Mouse (Mus musculus): ENCODE measurements around the gene Abca1. TPM values are rescaled to one million over a fixed set of nuclear protein-coding genes. Genes with fewer than 3 reads are reported as not detected.

Abca1 gene
- 6.8 and 7.7 TPM in 2 replicates for polyA plus RNA-seq (2014; fragmentation: Nextera tagmentation; extraction: Ambion mirVana)

DNA sequence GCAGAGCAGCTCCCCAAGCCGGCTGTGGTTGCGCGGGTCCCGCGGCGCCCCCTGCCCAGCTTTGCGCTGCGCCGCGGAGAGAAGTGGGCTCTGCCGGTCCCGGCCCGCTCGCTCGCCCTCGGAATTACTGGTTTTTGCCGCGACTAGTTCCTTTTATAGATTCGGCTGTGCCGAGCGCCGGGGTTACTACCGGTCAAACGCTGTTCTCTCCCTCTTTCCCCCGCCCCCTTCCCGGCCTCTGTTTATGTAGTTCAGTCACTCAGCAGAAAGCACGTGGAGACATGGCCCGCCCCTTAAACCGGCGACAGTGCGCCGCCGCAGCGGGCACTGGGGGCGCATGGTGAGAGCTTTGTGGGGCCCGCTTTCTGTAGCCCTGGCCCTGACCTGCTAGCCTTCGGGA is at the start of gene Abca1:
Gene Abca1, minus strand, starts transcription at position 129 of the 400 bp plus-strand sequence.
- Histone ChIP-seq H3K27ac (ENCODE audit: low read length) (peak within 1 kb of the TSS; percentile 67; the same call in 1 of the 2 replicates), H3K9me3 (ENCODE audit: control insufficient read depth, low read depth, low read length) (no peaks in the 10 kb centered on the region), H3K4me3 (ENCODE audit: low read depth, low read length) (peak within 1 kb of the TSS; percentile 64), H3K4me2 (replicated peaks; ENCODE audit: low read depth, low read length) (peak within 1 kb of the TSS; percentile 94), H3K4me1 (ENCODE audit: control insufficient read depth, insufficient read depth, low read length) (no peaks in the 10 kb centered on the region), H3K9ac (replicated peaks; ENCODE audit: low read depth, low read length) (peak within 1 kb of the TSS; percentile 48), H3K36me3 (ENCODE audit: control insufficient read depth, insufficient read depth, low read length) (no peaks in the 10 kb centered on the region), H3K27me3 (ENCODE audit: control insufficient read depth, insufficient read depth, low read length) (no peaks in the 10 kb centered on the region)
- under 1% methylated on average over 37 of the region's 37 CpGs for whole genome bisulfite sequencing
- peak; percentile 91 for ATAC-seq (ENCODE audit: insufficient number of reproducible peaks, insufficient read depth, low FRiP score, low read depth)

DNA sequence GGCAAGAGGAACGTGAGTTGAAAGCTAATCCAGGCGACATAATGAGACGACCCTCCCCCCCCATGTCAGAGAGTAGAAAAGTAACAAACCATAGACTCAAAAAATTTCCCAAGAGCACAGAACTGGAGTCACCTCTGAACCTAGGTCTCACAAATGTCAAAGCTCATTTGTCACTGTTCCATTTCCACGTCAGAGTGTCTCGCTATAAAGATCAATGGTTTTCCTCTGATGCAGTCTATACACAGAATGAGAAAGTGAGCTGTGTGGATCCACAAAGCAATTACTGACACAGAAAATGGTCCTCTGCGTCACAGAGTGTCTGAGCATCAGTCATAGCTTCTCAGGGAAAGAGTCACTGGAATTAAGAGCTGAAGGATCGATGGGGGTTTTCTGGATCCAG is 44.8 kb upstream of the Abca1 start:
- no peaks in the 10 kb centered on the region for H3K27me3 ChIP-seq (ENCODE audit: control insufficient read depth, insufficient read depth, low read length)
- no peaks in the 10 kb centered on the region for H3K36me3 ChIP-seq (ENCODE audit: control insufficient read depth, insufficient read depth, low read length)
- H3K4me3 ChIP-seq (ENCODE audit: low read depth, low read length) = no peak overlapping the region
- no peak overlapping the region for H3K27ac ChIP-seq (ENCODE audit: low read length)
- no peak overlapping the region for H3K9ac ChIP-seq (replicated peaks; ENCODE audit: low read depth, low read length)
- no peak for ATAC-seq (ENCODE audit: insufficient number of reproducible peaks, insufficient read depth, low FRiP score, low read depth)
- H3K9me3 ChIP-seq (ENCODE audit: control insufficient read depth, low read depth, low read length) = no peaks in the 10 kb centered on the region
- H3K4me1 ChIP-seq (ENCODE audit: control insufficient read depth, insufficient read depth, low read length) = no peaks in the 10 kb centered on the region
- no peak overlapping the region for H3K4me2 ChIP-seq (replicated peaks; ENCODE audit: low read depth, low read length)
- 37% methylated on average over 7 of the region's 7 CpGs for WGBS

DNA sequence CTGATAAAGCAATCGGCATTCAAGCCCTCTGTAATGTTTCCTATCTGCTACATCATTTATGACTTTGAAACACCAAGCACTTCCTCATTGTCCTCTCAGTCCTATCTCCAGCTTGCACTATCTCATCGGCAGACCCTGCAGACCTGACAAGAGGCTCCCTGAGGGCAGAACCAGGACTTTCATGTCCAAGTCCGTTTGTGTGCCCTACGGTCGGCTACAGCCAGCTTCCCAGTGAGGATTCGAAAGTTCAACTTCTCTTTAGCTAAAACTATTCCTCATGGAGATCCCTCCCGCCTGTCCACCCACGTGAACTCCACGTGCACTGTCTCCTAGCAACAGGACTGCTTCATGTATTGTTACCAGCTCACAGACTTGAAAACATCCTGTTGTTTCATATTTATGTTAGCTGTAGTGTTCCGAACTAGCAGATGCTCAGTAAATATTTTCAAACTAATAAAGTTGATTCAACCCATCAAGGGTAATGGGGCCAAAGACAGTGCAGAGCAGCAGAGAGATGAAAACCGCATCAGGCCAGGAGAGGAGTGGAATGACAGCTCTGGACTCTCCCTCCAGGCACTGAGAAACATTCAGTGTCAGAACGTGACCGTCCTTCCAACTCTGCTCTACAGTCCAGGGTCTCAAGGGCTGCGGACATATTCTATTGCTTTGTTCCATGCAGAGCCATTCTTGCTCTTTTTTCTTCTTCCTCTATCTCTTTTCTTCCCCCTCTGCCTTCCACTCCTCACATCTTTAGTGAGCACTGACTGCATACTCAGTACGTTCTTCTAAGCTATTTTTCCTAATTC is 44.1 kb upstream of the Abca1 start:
- Histone ChIP-seq H3K27me3 (ENCODE audit: control insufficient read depth, insufficient read depth, low read length) (no peaks in the 10 kb centered on the region), H3K36me3 (ENCODE audit: control insufficient read depth, insufficient read depth, low read length) (no peaks in the 10 kb centered on the region), H3K9me3 (ENCODE audit: control insufficient read depth, low read depth, low read length) (no peaks in the 10 kb centered on the region), H3K9ac (replicated peaks; ENCODE audit: low read depth, low read length) (no peak overlapping the region), H3K4me1 (ENCODE audit: control insufficient read depth, insufficient read depth, low read length) (no peaks in the 10 kb centered on the region), H3K4me2 (replicated peaks; ENCODE audit: low read depth, low read length) (no peak overlapping the region), H3K27ac (ENCODE audit: low read length) (no peak overlapping the region), H3K4me3 (ENCODE audit: low read depth, low read length) (no peak overlapping the region)
- no peak for ATAC-seq (ENCODE audit: insufficient number of reproducible peaks, insufficient read depth, low FRiP score, low read depth)
- 67% methylated on average over 15 of the region's 15 CpGs for WGBS

DNA sequence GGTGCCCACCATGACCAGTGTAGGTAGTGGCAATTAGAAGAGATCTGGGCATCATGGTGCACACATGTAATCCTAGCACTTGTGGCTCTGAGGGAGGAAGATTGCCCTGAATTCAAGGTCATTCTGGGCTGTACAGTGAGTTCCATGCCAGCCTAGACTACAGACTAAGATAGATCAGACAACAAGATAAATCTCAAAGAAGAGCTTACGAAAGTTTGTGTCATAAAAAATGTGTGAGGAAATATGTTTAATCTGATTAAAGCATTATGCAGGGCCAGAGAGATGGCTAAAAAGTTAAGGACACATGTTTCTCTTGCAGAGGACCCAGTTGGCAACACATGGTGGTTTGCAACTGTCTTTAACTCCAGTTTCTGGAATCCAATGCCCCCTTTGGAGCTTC is 40.6 kb upstream of the Abca1 start:
- no peak overlapping the region for H3K4me2 ChIP-seq (replicated peaks; ENCODE audit: low read depth, low read length)
- H3K36me3 ChIP-seq (ENCODE audit: control insufficient read depth, insufficient read depth, low read length) = no peaks in the 10 kb centered on the region
- H3K27me3 ChIP-seq (ENCODE audit: control insufficient read depth, insufficient read depth, low read length) = no peaks in the 10 kb centered on the region
- no peaks in the 10 kb centered on the region for H3K4me1 ChIP-seq (ENCODE audit: control insufficient read depth, insufficient read depth, low read length)
- ATAC-seq (ENCODE audit: insufficient number of reproducible peaks, insufficient read depth, low FRiP score, low read depth) = no peak
- WGBS = 95% methylated on average over 1 of the region's 1 CpGs
- H3K4me3 ChIP-seq (ENCODE audit: low read depth, low read length) = no peak overlapping the region
- no peak overlapping the region for H3K9ac ChIP-seq (replicated peaks; ENCODE audit: low read depth, low read length)
- no peaks in the 10 kb centered on the region for H3K9me3 ChIP-seq (ENCODE audit: control insufficient read depth, low read depth, low read length)
- H3K27ac ChIP-seq (ENCODE audit: low read length) = no peak overlapping the region

DNA sequence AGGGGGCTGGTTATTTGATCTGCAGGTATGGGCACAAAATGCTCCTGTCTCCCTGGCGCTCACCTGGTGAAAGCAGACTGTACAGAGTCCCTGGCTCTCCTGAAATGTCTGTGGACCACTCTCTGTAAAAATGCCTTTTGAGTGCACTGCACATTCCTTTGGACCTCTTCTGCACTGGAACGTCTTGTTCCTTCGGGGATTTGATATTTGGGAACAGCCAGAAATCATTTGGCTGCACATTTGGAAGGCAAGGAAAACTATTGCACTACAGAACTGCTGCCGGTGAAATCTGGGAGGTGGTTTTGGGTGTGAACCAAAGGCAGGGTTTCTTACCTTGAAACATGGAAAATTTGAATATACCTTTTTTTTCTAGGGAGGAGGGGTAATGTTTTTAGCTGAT is 38.1 kb upstream of the Abca1 start:
- ATAC-seq (ENCODE audit: insufficient number of reproducible peaks, insufficient read depth, low FRiP score, low read depth) = no peak
- H3K27me3 ChIP-seq (ENCODE audit: control insufficient read depth, insufficient read depth, low read length) = no peaks in the 10 kb centered on the region
- H3K36me3 ChIP-seq (ENCODE audit: control insufficient read depth, insufficient read depth, low read length) = no peaks in the 10 kb centered on the region
- no peak overlapping the region for H3K9ac ChIP-seq (replicated peaks; ENCODE audit: low read depth, low read length)
- 85% methylated on average over 4 of the region's 4 CpGs for WGBS
- H3K4me3 ChIP-seq (ENCODE audit: low read depth, low read length) = no peak overlapping the region
- H3K27ac ChIP-seq (ENCODE audit: low read length) = no peak overlapping the region
- no peak overlapping the region for H3K4me2 ChIP-seq (replicated peaks; ENCODE audit: low read depth, low read length)
- no peaks in the 10 kb centered on the region for H3K9me3 ChIP-seq (ENCODE audit: control insufficient read depth, low read depth, low read length)
- no peaks in the 10 kb centered on the region for H3K4me1 ChIP-seq (ENCODE audit: control insufficient read depth, insufficient read depth, low read length)

DNA sequence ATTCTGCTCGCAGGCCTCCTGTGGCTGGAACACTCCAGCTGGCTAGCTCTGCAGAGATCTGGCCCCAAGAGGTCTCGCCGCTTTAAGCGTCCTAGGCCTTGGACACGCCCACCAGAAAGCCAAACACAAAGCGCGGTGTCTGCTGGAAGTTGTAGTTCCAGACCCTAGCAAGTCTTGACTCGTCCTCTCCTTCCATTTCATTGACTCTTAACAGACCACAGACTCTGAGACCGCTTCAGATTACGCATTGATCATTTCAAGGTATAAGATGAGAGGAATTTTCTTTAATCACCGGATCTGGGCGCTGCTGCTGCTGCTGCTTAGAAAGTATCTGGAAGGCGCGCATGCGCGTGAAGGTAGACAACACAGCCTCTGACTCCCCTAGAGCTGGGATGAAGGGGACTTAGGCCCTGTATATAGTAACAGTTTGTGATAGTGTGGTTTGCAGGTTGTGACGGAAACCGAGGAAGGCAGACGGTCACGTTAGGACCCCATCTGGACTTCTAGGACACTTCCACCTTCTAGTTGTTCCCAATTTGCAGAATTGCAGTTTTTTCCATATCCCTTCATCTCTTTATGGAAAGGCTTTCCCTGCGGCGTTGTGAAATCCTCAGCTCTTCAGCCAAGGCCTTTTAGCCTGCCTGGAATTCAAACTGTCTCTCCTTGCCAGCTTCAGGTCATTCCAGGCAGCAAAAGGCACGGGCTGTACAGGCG is 36.5 kb upstream of the Abca1 start:
- Histone ChIP-seq H3K4me2 (replicated peaks; ENCODE audit: low read depth, low read length) (peak overlapping the region; percentile 32), H3K9me3 (ENCODE audit: control insufficient read depth, low read depth, low read length) (no peaks in the 10 kb centered on the region), H3K4me3 (ENCODE audit: low read depth, low read length) (peak overlapping the region; percentile 31), H3K36me3 (ENCODE audit: control insufficient read depth, insufficient read depth, low read length) (no peaks in the 10 kb centered on the region), H3K27ac (ENCODE audit: low read length) (0 out of 2 replicates have a peak overlapping the region, but pooled peaks have one; percentile 7), H3K27me3 (ENCODE audit: control insufficient read depth, insufficient read depth, low read length) (no peaks in the 10 kb centered on the region), H3K4me1 (ENCODE audit: control insufficient read depth, insufficient read depth, low read length) (no peaks in the 10 kb centered on the region), H3K9ac (replicated peaks; ENCODE audit: low read depth, low read length) (no peak overlapping the region)
- 16% methylated on average over 24 of the region's 24 CpGs for WGBS
- peak; percentile 96; the same call in 1 of the 2 replicates for ATAC-seq (ENCODE audit: insufficient number of reproducible peaks, insufficient read depth, low FRiP score, low read depth)

DNA sequence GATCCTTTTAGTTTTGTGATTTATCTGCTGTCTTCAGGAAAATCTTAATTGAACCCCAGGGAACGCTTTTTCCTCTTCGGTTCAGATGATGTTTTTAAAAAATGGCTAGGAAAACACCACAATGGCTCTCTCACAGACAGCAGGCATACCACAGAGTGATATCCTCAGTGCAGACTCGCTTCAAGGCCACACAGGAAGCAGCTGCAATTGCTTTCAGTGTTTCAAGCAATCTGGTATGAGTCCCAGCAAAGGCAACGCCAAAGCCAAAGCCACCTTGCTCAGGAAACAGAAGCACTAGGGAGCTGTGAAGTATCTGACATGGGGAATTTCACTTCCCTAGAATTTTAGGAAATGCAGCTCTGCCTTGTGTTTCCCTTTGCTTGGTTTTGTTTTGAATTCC is 27.4 kb upstream of the Abca1 start:
- Histone ChIP-seq H3K36me3 (ENCODE audit: control insufficient read depth, insufficient read depth, low read length) (no peaks in the 10 kb centered on the region), H3K27ac (ENCODE audit: low read length) (no peak overlapping the region), H3K4me3 (ENCODE audit: low read depth, low read length) (no peak overlapping the region), H3K4me2 (replicated peaks; ENCODE audit: low read depth, low read length) (no peak overlapping the region), H3K27me3 (ENCODE audit: control insufficient read depth, insufficient read depth, low read length) (no peaks in the 10 kb centered on the region), H3K9ac (replicated peaks; ENCODE audit: low read depth, low read length) (no peak overlapping the region), H3K9me3 (ENCODE audit: control insufficient read depth, low read depth, low read length) (no peaks in the 10 kb centered on the region), H3K4me1 (ENCODE audit: control insufficient read depth, insufficient read depth, low read length) (no peaks in the 10 kb centered on the region)
- 23% methylated on average over 4 of the region's 4 CpGs for WGBS
- ATAC-seq (ENCODE audit: insufficient number of reproducible peaks, insufficient read depth, low FRiP score, low read depth) = no peak

DNA sequence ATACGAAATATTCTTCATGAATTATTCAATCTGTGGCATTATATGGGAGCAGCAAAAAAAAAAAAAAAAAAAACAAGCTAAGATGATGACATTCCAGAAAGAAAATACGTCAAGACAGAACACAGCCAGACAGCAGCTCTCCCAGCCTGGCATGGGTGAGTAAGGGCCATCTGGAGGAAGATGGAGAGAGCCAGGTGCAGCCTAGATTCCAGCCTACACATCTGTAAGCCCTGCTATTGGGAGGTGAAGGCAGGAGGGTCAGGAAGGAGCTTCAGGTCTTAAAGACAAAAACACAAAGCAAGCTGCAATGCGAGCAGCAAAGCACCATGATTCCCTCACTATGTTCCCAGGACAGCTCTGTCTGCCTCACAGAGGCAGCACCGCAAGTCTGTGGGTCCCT is 26.9 kb upstream of the Abca1 start:
- Histone ChIP-seq H3K9me3 (ENCODE audit: control insufficient read depth, low read depth, low read length) (no peaks in the 10 kb centered on the region), H3K27ac (ENCODE audit: low read length) (no peak overlapping the region), H3K36me3 (ENCODE audit: control insufficient read depth, insufficient read depth, low read length) (no peaks in the 10 kb centered on the region), H3K27me3 (ENCODE audit: control insufficient read depth, insufficient read depth, low read length) (no peaks in the 10 kb centered on the region), H3K4me1 (ENCODE audit: control insufficient read depth, insufficient read depth, low read length) (no peaks in the 10 kb centered on the region), H3K4me3 (ENCODE audit: low read depth, low read length) (no peak overlapping the region), H3K9ac (replicated peaks; ENCODE audit: low read depth, low read length) (no peak overlapping the region), H3K4me2 (replicated peaks; ENCODE audit: low read depth, low read length) (no peak overlapping the region)
- no peak for ATAC-seq (ENCODE audit: insufficient number of reproducible peaks, insufficient read depth, low FRiP score, low read depth)
- 64% methylated on average over 4 of the region's 4 CpGs for WGBS

All from stomach, embryonic 14.5 days (tissue).